Mouse (Mus musculus) MEL (cell line): ENCODE measurements at regions not wholly inside any gene's neighbourhood (a gene's known extent, or its start where the extent isn't known, plus 50 kb on each side); places are given as distances from the start of the nearest gene placed in this dataset.
A peak's percentile ranks its signal among the peaks of the same experiment; 100 is the strongest.

Source experiments
- DNase-seq: peaks from one replicate; pipeline ENCODE4 v3.0.0; 2011; ENCODE audit warnings: low read depth, low spot score
- H3K27ac ChIP-seq: 2 replicates; pipeline ENCODE4 v1.5.1; 2012; ENCODE audit warnings: low read depth, mild to moderate bottlenecking, control low read depth, low read length, moderate library complexity; ENCODE audit not compliant: control insufficient read depth
- H3K27me3 ChIP-seq, 2 experiments: fragments of 150-350 bp in 1 of 2; sonication (generic) in 1 of 2; 2 replicates each; pipeline ENCODE4 v1.6.1; 2012; ENCODE audit warnings: low read length in 2 of 2, mild to moderate bottlenecking in 2 of 2, improper control_type of control experiment in 1 of 2, moderate library complexity in 1 of 2; ENCODE audit not compliant: insufficient read depth in 2 of 2, control insufficient read depth in 1 of 2
- H3K36me3 ChIP-seq, 2 experiments: 2 replicates each; pipeline ENCODE4 v1.6.1; 2012 to 2014; ENCODE audit warnings: low read length in 2 of 2, improper control_type of control experiment in 1 of 2, inconsistent platforms in 1 of 2, mild to moderate bottlenecking in 1 of 2; ENCODE audit not compliant: insufficient read depth in 2 of 2, control insufficient read depth in 1 of 2
- H3K4me1 ChIP-seq, 2 experiments: fragments of 150-350 bp in 1 of 2; sonication (generic) in 1 of 2; 2 replicates each; pipeline ENCODE4 v1.6.1; 2012; ENCODE audit warnings: low read length in 2 of 2, improper control_type of control experiment in 1 of 2, mild to moderate bottlenecking in 1 of 2; ENCODE audit not compliant: insufficient read depth in 2 of 2, control insufficient read depth in 1 of 2
- H3K4me3 ChIP-seq, 2 experiments: fragments of 150-350 bp in 1 of 2; sonication (generic) in 1 of 2; 2 replicates each; pipeline ENCODE4 v1.5.1; 2012; ENCODE audit warnings: low read depth in 2 of 2, low read length in 2 of 2, mild to moderate bottlenecking in 2 of 2, moderate library complexity in 2 of 2, control low read depth in 1 of 2, improper control_type of control experiment in 1 of 2; ENCODE audit not compliant: control insufficient read depth in 1 of 2, insufficient read depth in 1 of 2
- H3K79me2 ChIP-seq: 2 replicates; pipeline ENCODE4 v1.6.1; 2012; ENCODE audit warnings: mild to moderate bottlenecking, low read length, moderate library complexity; ENCODE audit not compliant: control insufficient read depth, poor library complexity, insufficient read depth
- H3K9ac ChIP-seq: 2 replicates; pipeline ENCODE4 v1.6.1; 2012; ENCODE audit warnings: low read depth, mild to moderate bottlenecking, control low read depth, low read length, moderate library complexity; ENCODE audit not compliant: control insufficient read depth, poor library complexity, severe bottlenecking
- H3K9me3 ChIP-seq: fragments of 150-350 bp; sonication (generic); replicated peaks from 2 replicates; pipeline ENCODE4 v1.6.1; 2012; ENCODE audit warnings: mild to moderate bottlenecking, low read length, improper control_type of control experiment, moderate library complexity; ENCODE audit not compliant: insufficient read depth
- CHD1 ChIP-seq: IDR thresholded peaks from 2 replicates; pipeline ENCODE4 v1.6.1; 2012; ENCODE audit warnings: low read depth, mild to moderate bottlenecking, inconsistent platforms, low read length, improper control_type of control experiment
- CHD2 ChIP-seq: IDR thresholded peaks from 2 replicates; pipeline ENCODE4 v1.6.1; 2011; ENCODE audit warnings: low read length, improper control_type of control experiment
- CTCF ChIP-seq, 3 experiments: IDR thresholded peaks in 2 of 3; conservative IDR thresholded peaks in 1 of 3; 2 replicates each; pipeline ENCODE4 v1.5.1; 2011 to 2012; ENCODE audit warnings: low read length in 3 of 3, low read depth in 2 of 3, mild to moderate bottlenecking in 2 of 3, improper control_type of control experiment in 1 of 3, inconsistent platforms in 1 of 3, mixed read lengths in 1 of 3, moderate library complexity in 1 of 3; ENCODE audit not compliant: control insufficient read depth in 1 of 3, insufficient read depth in 1 of 3, poor library complexity in 1 of 3, severe bottlenecking in 1 of 3
- E2F4 ChIP-seq: IDR thresholded peaks from 2 replicates; pipeline ENCODE4 v1.6.1; 2011; ENCODE audit warnings: low read depth, low read length, improper control_type of control experiment, borderline replicate concordance
- ELF1 ChIP-seq: IDR thresholded peaks from 2 replicates; pipeline ENCODE4 v1.6.1; 2014; ENCODE audit warnings: low read depth, mild to moderate bottlenecking, inconsistent platforms, low read length, improper control_type of control experiment, moderate library complexity
- ETS1 ChIP-seq: IDR thresholded peaks from 2 replicates; pipeline ENCODE4 v1.6.1; 2012; ENCODE audit warnings: low read depth, mild to moderate bottlenecking, inconsistent platforms, low read length, improper control_type of control experiment, moderate library complexity
- GABPA ChIP-seq: IDR thresholded peaks from 2 replicates; pipeline ENCODE4 v1.6.1; 2012; ENCODE audit warnings: low read depth, mild to moderate bottlenecking, inconsistent platforms, low read length, improper control_type of control experiment, moderate library complexity
- GATA1 ChIP-seq: IDR thresholded peaks from 2 replicates; pipeline ENCODE4 v1.6.1; 2011; ENCODE audit warnings: low read depth, low read length, improper control_type of control experiment
- JUND ChIP-seq: IDR thresholded peaks from 2 replicates; pipeline ENCODE4 v1.6.1; 2011; ENCODE audit warnings: low read depth, mild to moderate bottlenecking, improper control_type of control experiment, low read length
- KAT2A ChIP-seq: conservative IDR thresholded peaks from 2 replicates; pipeline ENCODE4 v1.6.1; 2012; ENCODE audit warnings: low read depth, low read length, improper control_type of control experiment, inconsistent platforms
- MAFK ChIP-seq: IDR thresholded peaks from 2 replicates; pipeline ENCODE4 v1.6.1; 2011; ENCODE audit warnings: low read depth, mild to moderate bottlenecking, low read length, improper control_type of control experiment, borderline replicate concordance
- MEF2A ChIP-seq: IDR thresholded peaks from 2 replicates; pipeline ENCODE4 v1.6.1; 2014; ENCODE audit warnings: low read depth, mild to moderate bottlenecking, inconsistent platforms, low read length, improper control_type of control experiment; ENCODE audit not compliant: poor library complexity, insufficient replicate concordance, severe bottlenecking; ENCODE audit errors: extremely low read depth
- MYC ChIP-seq: IDR thresholded peaks from 2 replicates; pipeline ENCODE4 v1.6.1; 2011; ENCODE audit warnings: low read depth, mild to moderate bottlenecking, low read length, improper control_type of control experiment, moderate library complexity
- NELFE ChIP-seq: IDR thresholded peaks from 2 replicates; pipeline ENCODE4 v1.6.1; 2011; ENCODE audit warnings: low read depth, low read length, improper control_type of control experiment
- NRF1 ChIP-seq: IDR thresholded peaks from 2 replicates; pipeline ENCODE4 v1.6.1; 2014; ENCODE audit warnings: low read depth, mild to moderate bottlenecking, inconsistent platforms, low read length, improper control_type of control experiment, moderate library complexity; ENCODE audit not compliant: poor library complexity, insufficient read depth, severe bottlenecking
- POLR2A ChIP-seq, 2 experiments: IDR thresholded peaks; 2 replicates each; pipeline ENCODE4 v1.6.1; 2011 to 2012; ENCODE audit warnings: low read length in 2 of 2, mild to moderate bottlenecking in 2 of 2, control low read depth in 1 of 2, improper control_type of control experiment in 1 of 2, low read depth in 1 of 2, moderate library complexity in 1 of 2; ENCODE audit not compliant: control insufficient read depth in 1 of 2, insufficient read depth in 1 of 2, poor library complexity in 1 of 2
- POLR2AphosphoS2 ChIP-seq: IDR thresholded peaks from 2 replicates; pipeline ENCODE4 v1.6.1; 2011; ENCODE audit warnings: low read length, improper control_type of control experiment
- RAD21 ChIP-seq: IDR thresholded peaks from 2 replicates; pipeline ENCODE4 v1.6.1; 2011; ENCODE audit warnings: mild to moderate bottlenecking, low read depth, low read length, improper control_type of control experiment
- SMC3 ChIP-seq: IDR thresholded peaks from 2 replicates; pipeline ENCODE4 v1.6.1; 2011; ENCODE audit warnings: low read depth, low read length, improper control_type of control experiment
- TAL1 ChIP-seq: IDR thresholded peaks from 2 replicates; pipeline ENCODE4 v1.6.1; 2012; ENCODE audit warnings: mild to moderate bottlenecking, inconsistent platforms, low read length, moderate library complexity, mixed read lengths
- TBP ChIP-seq: IDR thresholded peaks from 2 replicates; pipeline ENCODE4 v1.8.0; 2011; ENCODE audit warnings: low read depth, low read length, improper control_type of control experiment
- UBTF ChIP-seq: IDR thresholded peaks from 2 replicates; pipeline ENCODE4 v1.6.1; 2012; ENCODE audit warnings: low read depth, mild to moderate bottlenecking, inconsistent platforms, low read length, improper control_type of control experiment, moderate library complexity, borderline replicate concordance; ENCODE audit not compliant: insufficient read depth
- USF1 ChIP-seq: IDR thresholded peaks from 2 replicates; pipeline ENCODE4 v1.6.1; 2014; ENCODE audit warnings: low read depth, mild to moderate bottlenecking, inconsistent platforms, low read length, improper control_type of control experiment, moderate library complexity
- ZC3H11A ChIP-seq: IDR thresholded peaks from 2 replicates; pipeline ENCODE4 v1.6.1; 2012; ENCODE audit warnings: low read depth, mild to moderate bottlenecking, inconsistent platforms, low read length, improper control_type of control experiment
- ZMIZ1 ChIP-seq: IDR thresholded peaks from 2 replicates; pipeline ENCODE4 v1.6.1; 2012; ENCODE audit warnings: low read depth, mild to moderate bottlenecking, inconsistent platforms, low read length, improper control_type of control experiment, moderate library complexity

DNA sequence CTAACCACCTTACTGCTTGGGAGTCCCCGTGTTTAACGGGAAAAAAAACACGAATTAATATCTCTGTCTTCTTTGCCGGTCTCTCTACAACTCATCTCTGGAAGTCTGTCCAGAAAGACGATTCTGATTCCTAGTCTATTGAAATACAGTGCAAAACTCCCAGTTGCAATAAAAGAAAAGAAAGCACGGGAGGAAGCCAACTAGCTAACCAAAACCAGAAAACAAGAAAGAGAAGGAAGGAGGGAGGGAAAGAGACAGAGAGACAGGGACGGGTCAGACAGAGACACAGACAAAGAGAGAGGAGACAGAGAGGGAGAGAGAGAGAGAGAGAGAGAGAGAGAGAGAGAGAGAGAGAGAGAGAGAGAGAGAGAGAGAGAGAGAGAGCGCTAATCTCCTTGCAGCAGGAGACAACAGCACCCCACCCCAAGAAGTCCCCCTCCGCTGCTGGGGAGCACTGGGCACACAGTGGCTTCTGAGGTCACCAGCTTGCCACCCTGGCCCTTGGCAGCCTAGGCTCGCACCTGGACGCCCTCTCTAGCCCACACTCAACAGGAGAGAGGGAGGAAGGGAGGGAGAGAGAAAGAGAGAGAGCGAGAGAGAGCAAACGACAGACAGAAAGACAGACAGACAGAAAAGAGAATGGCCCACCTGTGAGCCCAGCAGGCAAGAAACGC is 64.5 kb upstream of the Commd3 start:
- peak overlapping the region; percentile 66 for H3K9ac ChIP-seq
- peaks cover 0 to 7% of the 10 kb centered on the region in 2 experiments; a peak in 1 of 4 replicates for H3K4me1 ChIP-seq
- H3K9me3 ChIP-seq: no peaks in the 10 kb centered on the region
- peaks cover 6 to 43% of the 10 kb centered on the region in 2 experiments; a peak in 3 of 4 replicates for H3K27me3 ChIP-seq
- no peak overlapping the region; the same call in 1 of the 2 replicates for H3K27ac ChIP-seq
- no peak for TF ChIP-seq TAL1
- TF ChIP-seq KAT2A: no peak
- no peak for TF ChIP-seq CHD2
- no peak for TF ChIP-seq MYC
- TF ChIP-seq TBP: no peak
- 0 out of 2 replicates have a peak, but pooled peaks have one; percentile 20 for TF ChIP-seq NELFE
- 0 out of 4 replicates have a peak, but pooled peaks of 1 of the 2 experiments have one; percentile 10 for TF ChIP-seq POLR2A (IDR thresholded peaks at IDR 0.05; ENCODE audit: control insufficient read depth in 1 of 2, insufficient read depth in 1 of 2, low read depth in 1 of 2, low read length in 2 of 2, poor library complexity in 1 of 2)
- TF ChIP-seq NRF1: no peak
- peak; percentile 86 for TF ChIP-seq JUND
- TF ChIP-seq CHD1: no peak
- TF ChIP-seq, all 39 proteins: peak for 3
- Histone ChIP-seq H3K4me3 (peak overlapping the region; percentile 66 to 85), H3K79me2 (no peaks in the 10 kb centered on the region), H3K36me3 (no peaks in the 10 kb centered on the region; a peak in 1 of 4 replicates)
- DNase-seq: peak; percentile 44

DNA sequence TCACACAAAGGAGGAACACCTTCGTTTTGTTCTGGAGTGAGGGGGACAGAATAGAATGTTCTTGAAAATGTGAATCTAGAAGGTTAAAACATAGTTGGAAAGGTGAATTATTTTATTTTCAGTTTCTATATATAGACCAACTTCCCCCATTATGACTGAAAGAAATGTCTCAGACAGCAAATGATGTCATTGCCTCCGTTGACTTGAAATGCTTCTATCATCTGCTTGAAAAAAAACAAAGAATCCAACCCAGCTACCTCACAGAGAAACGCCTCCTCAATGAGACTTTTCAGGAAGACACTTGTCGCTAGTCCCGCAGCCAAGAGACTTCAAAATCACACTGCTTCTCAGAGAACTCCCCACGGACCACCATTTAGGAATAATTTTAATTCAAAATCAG is 65.1 kb upstream of the Commd3 start:
- H3K9me3 ChIP-seq: no peaks in the 10 kb centered on the region
- no peak overlapping the region for H3K27ac ChIP-seq
- H3K36me3 ChIP-seq: no peaks in the 10 kb centered on the region; a peak in 1 of 4 replicates
- peaks cover 0 to 7% of the 10 kb centered on the region in 2 experiments; a peak in 1 of 4 replicates for H3K4me1 ChIP-seq
- H3K4me3 ChIP-seq: peak overlapping the region; percentile 66 to 85
- peaks cover 6 to 41% of the 10 kb centered on the region in 2 experiments; a peak in 3 of 4 replicates for H3K27me3 ChIP-seq
- H3K9ac ChIP-seq: peak overlapping the region; percentile 66; the same call in 1 of the 2 replicates
- TF ChIP-seq ETS1 (peak; percentile 65), E2F4 (no peak)
- peak; percentile 40 for DNase-seq
- no peaks in the 10 kb centered on the region for H3K79me2 ChIP-seq

DNA sequence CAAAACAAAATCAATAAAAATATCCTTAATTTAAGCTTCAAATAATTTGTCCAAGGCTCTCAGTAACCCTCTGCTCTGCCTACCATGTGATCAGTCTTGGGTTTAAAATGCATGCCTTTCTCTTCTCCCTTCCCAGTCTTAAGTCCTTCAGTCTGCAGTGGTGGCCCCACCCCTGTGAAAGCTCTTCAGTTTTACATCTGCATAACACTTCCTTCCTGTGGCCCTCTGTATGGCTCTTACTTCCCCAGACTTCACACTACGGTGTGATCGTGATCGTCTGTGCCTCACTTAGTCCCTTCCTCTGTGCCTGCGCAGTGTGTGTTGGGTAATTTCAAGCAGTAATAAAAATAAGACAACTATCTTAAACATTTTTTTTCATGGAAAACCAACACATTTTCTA is 80.0 kb upstream of the Commd3 start:
- no peak overlapping the region for H3K4me3 ChIP-seq
- TF ChIP-seq SMC3: no peak
- no peak for TF ChIP-seq ZMIZ1
- TF ChIP-seq TAL1: no peak
- no peak for TF ChIP-seq ELF1
- TF ChIP-seq UBTF: no peak
- TF ChIP-seq MEF2A: no peak
- no peak for TF ChIP-seq USF1
- no peak for TF ChIP-seq CTCF (IDR thresholded peaks at IDR 0.05 in 2 of 3, conservative IDR thresholded peaks at IDR 0.05 in 1 of 3; ENCODE audit: control insufficient read depth in 1 of 3, insufficient read depth in 1 of 3, low read depth in 2 of 3, low read length in 3 of 3, poor library complexity in 1 of 3, severe bottlenecking in 1 of 3)
- TF ChIP-seq GATA1: no peak
- TF ChIP-seq NRF1: no peak
- no peak for TF ChIP-seq MAFK
- no peak for TF ChIP-seq ZC3H11A
- no peak for TF ChIP-seq POLR2AphosphoS2
- no peak for TF ChIP-seq GABPA
- no peak for TF ChIP-seq NELFE
- TF ChIP-seq MYC: no peak
- TF ChIP-seq RAD21: no peak

More for the DNA sequence above, 80.0 kb upstream of the Commd3 start:
- Histone ChIP-seq H3K27me3 (peaks cover 2 to 4% of the 10 kb centered on the region in 2 experiments; a peak in 1 of 4 replicates), H3K4me1 (no peaks in the 10 kb centered on the region), H3K36me3 (0 out of 4 replicates have a peak, but pooled peaks cover 0 to 2% of the 10 kb centered on the region in 2 experiments), H3K27ac (no peak overlapping the region), H3K9me3 (no peaks in the 10 kb centered on the region), H3K79me2 (no peaks in the 10 kb centered on the region; the same call in 1 of the 2 replicates), H3K9ac (no peak overlapping the region)
- peak; percentile 46 for DNase-seq
